Mouse (Mus musculus): ENCODE results near the gene Barx1.

DNA sequence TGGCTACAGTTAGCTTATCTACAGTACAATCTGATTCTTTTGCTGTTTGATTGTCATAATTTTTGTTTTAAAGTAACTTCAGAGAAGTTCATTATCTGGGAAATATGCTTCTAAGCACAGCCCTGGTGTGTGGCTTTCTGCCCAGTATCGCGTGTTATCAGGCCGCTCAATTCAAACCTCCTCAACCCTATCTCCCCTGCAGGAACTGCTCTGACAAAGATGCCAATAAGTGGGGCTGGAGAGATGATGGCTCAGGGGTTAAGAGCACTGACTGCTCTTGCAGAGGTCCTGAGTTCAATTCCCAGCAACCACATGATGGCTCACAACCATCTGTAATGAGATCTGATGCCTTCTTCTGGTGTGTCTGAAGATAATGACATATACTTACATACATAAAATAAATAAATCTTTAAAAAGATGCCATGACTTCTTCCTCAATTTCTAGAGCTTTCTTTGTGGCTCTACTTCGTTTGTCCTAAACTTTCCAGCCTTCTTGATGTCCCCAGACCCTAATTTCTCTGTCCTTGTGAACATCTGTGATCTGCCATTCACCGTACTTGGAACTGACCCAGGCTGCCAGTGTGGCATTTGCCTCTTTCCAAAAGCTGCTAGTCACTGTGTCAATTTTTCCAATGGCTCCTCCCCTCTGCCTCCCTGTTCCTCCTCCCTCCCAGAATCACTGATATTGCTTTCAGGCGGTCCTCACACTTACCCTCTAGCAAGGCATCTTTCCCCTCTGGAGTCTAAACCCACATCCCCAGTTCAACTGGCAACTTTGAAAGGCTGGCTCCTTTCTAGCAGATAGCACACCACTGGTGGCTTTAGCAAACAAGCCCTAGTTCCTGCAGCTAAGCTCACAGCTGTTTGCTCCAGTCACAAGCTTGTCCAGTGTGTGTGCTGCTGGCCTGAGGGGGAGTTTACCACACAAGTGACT is 11.4 kb upstream of the Barx1 start:
- no peak for TF ChIP-seq CTCF (IDR thresholded peaks at IDR 0.05 in 2 of 3, conservative IDR thresholded peaks at IDR 0.05 in 1 of 3; ENCODE audit: control insufficient read depth in 1 of 3, insufficient read depth in 1 of 3, low read depth in 2 of 3, low read length in 3 of 3, poor library complexity in 1 of 3, severe bottlenecking in 1 of 3)
- TF ChIP-seq MEF2A (IDR thresholded peaks at IDR 0.05; ENCODE audit: extremely low read depth, insufficient replicate concordance, low read depth, low read length, poor library complexity, severe bottlenecking) = no peak
- TF ChIP-seq UBTF (IDR thresholded peaks at IDR 0.05; ENCODE audit: borderline replicate concordance, insufficient read depth, low read depth, low read length) = no peak
- no peak for TF ChIP-seq ZMIZ1 (IDR thresholded peaks at IDR 0.05; ENCODE audit: low read depth, low read length)
- peak; percentile 84 to 91 for TF ChIP-seq EP300 (IDR thresholded peaks at IDR 0.05; ENCODE audit: low read depth in 1 of 2, low read length in 2 of 2)

Measured in MEL (cell line).